ENCODE assay signal across 7 mouse cellular contexts in genomic region chr7:27315958-27316357, GRCm38 (mm10). TPM values are rescaled to one million over a fixed set of nuclear protein-coding genes. Genes with fewer than 3 reads are reported as not detected.
A peak's percentile ranks its signal among the peaks of the same experiment; 100 is the strongest.
DNase-seq lines count a peak whose midpoint lies in the region.

No protein-coding gene starts in this region.

- peak; percentile 72 to 83 for DNase-seq in right cerebral cortex, postnatal 10 days (ENCODE audit: low spot score in 2 of 2)
- DNase-seq in right cerebral cortex, postnatal 4 days = no peak
- peak; percentile 82 to 88 for DNase-seq in gastrocnemius, adult 8-10 months (ENCODE audit: low spot score in 2 of 2)
- DNase-seq in kidney, postnatal 36 days = peak; percentile 41 to 61
- peak; percentile 41 for DNase-seq in thymus, postnatal 4 days
- DNase-seq in spleen, postnatal 10 days (ENCODE audit: low spot score in 2 of 2) = no peak
- DNase-seq in layer of hippocampus, adult 8-10 months (ENCODE audit: low spot score in 2 of 2) = no peak

RNA-seq across cellular contexts. Expression of gene Ltbp4, which starts 21.5 kb away (rescaled TPM):
- 10 to 100 TPM; 33.6 to 50.3 (median 43.1) TPM for total RNA-seq in gastrocnemius, adult 8-10 months (2022)
- total RNA-seq in layer of hippocampus, adult 8-10 months (2022) = 10 to 100 TPM; 48.5 to 59.4 (median 57.9) TPM

RNA-seq across cellular contexts. Expression of gene Shkbp1, which starts 39.9 kb away (rescaled TPM):
- 1 to 10 TPM; 1.8 to 3.9 (median 2.7) TPM for total RNA-seq in gastrocnemius, adult 8-10 months (2022)
- 10 to 100 TPM; 29.6 to 49.1 (median 34.1) TPM for total RNA-seq in layer of hippocampus, adult 8-10 months (2022)

RNA-seq across cellular contexts. Expression of gene Gm20479, which starts 41.3 kb away (rescaled TPM):
- total RNA-seq in gastrocnemius, adult 8-10 months (2022) = under 1 TPM in 1 of 4 experiments, not detected in 3; 0.53 TPM
- total RNA-seq in layer of hippocampus, adult 8-10 months (2022) = not detected

RNA-seq across cellular contexts. Expression of gene Numbl, which starts 57.7 kb away (rescaled TPM):
- 1 to 10 TPM; 1.5 to 3.4 (median 2.2) TPM for total RNA-seq in gastrocnemius, adult 8-10 months (2022)
- total RNA-seq in layer of hippocampus, adult 8-10 months (2022) = 100 to 1,000 TPM; 110 to 133 (median 125) TPM

Comparison
In these comparisons a context has a peak if more than half of its experiments do, and no peak if none do; other contexts are left out.
1. DNase-seq: peak in right cerebral cortex, postnatal 10 days (2 of 2), gastrocnemius, adult 8-10 months (2 of 2), kidney, postnatal 36 days (2 of 2) and thymus, postnatal 4 days (single experiment); none in right cerebral cortex, postnatal 4 days (single experiment), spleen, postnatal 10 days (0 of 2) and layer of hippocampus, adult 8-10 months (0 of 2).
2. RNA of gene Shkbp1, which starts 39.9 kb away (total RNA-seq): 29.6 to 49.1 TPM in layer of hippocampus, adult 8-10 months; 1.8 to 3.9 TPM in gastrocnemius, adult 8-10 months; every median in the first group is over 4 times any median in the second.